ENCODE assay signal across 31 mouse cellular contexts in genomic region chr13:108839142-108839541, GRCm38 (mm10).
"Had no signal": no experiment of that assay in that cellular context is flagged by ENCODE, and none has a peak within 500 bp of the region (broad histone marks: within the 10 kb centered on the region; RNA-seq: fewer than 3 reads in every experiment).

No protein-coding gene starts in this region.

- H3K4me2 ChIP-seq: heart, embryonic 11.5 days; heart, embryonic 12.5 days; heart, embryonic 13.5 days; heart, embryonic 15.5 days; hindbrain, embryonic 12.5 days; hindbrain, embryonic 13.5 days; hindbrain, embryonic 14.5 days; hindbrain, embryonic 15.5 days; intestine, embryonic 15.5 days had no signal

- H3K4me3 ChIP-seq: heart, adult 2 months; heart, embryonic 10.5 days; heart, embryonic 12.5 days; heart, embryonic 13.5 days; heart, embryonic 15.5 days; hindbrain, embryonic 10.5 days; hindbrain, embryonic 12.5 days; hindbrain, embryonic 13.5 days; hindbrain, embryonic 15.5 days; intestine, embryonic 15.5 days; layer of hippocampus, adult 2 months; left cerebral cortex, adult 2 months had no signal

- H3K9me3 ChIP-seq: heart, embryonic 10.5 days; heart, embryonic 12.5 days; heart, embryonic 13.5 days; heart, embryonic 15.5 days; hindbrain, embryonic 10.5 days; hindbrain, embryonic 12.5 days; hindbrain, embryonic 13.5 days; hindbrain, embryonic 15.5 days; intestine, embryonic 15.5 days had no signal

- H3K9ac ChIP-seq: heart, embryonic 12.5 days; heart, embryonic 13.5 days; heart, embryonic 15.5 days; hindbrain, embryonic 12.5 days; hindbrain, embryonic 13.5 days; hindbrain, embryonic 14.5 days; hindbrain, embryonic 15.5 days; intestine, embryonic 15.5 days had no signal

- H3K4me1 ChIP-seq: heart, embryonic 10.5 days; heart, embryonic 12.5 days; heart, embryonic 13.5 days; heart, embryonic 15.5 days; hindbrain, embryonic 10.5 days; hindbrain, embryonic 12.5 days; hindbrain, embryonic 13.5 days; hindbrain, embryonic 15.5 days; intestine, embryonic 15.5 days had no signal

- DNase-seq: heart, adult 18-20 months; heart, adult 2 months; heart, postnatal 10 days; heart, postnatal 14 days; heart, postnatal 36 days; heart, postnatal 4 days; kidney, adult 18-20 months; kidney, adult 8-10 months; kidney, postnatal 10 days; kidney, postnatal 14 days; layer of hippocampus, adult 9-11 months; layer of hippocampus, postnatal 36 days had no signal

- H3K36me3 ChIP-seq: heart, embryonic 10.5 days; heart, embryonic 12.5 days; heart, embryonic 13.5 days; heart, embryonic 15.5 days; hindbrain, embryonic 10.5 days; hindbrain, embryonic 12.5 days; hindbrain, embryonic 13.5 days; hindbrain, embryonic 15.5 days; intestine, embryonic 15.5 days had no signal

- H3K27ac ChIP-seq: heart, adult 2 months; heart, embryonic 10.5 days; heart, embryonic 13.5 days; heart, embryonic 15.5 days; hindbrain, embryonic 10.5 days; hindbrain, embryonic 12.5 days; hindbrain, embryonic 13.5 days; hindbrain, embryonic 14.5 days; hindbrain, embryonic 15.5 days; hindbrain, postnatal 0 days; intestine, embryonic 15.5 days; kidney, postnatal 0 days; layer of hippocampus, adult 2 months; left cerebral cortex, adult 2 months had no signal

- H3K27me3 ChIP-seq: heart, embryonic 12.5 days; heart, embryonic 13.5 days; heart, embryonic 15.5 days; hindbrain, embryonic 12.5 days; hindbrain, embryonic 13.5 days; hindbrain, embryonic 15.5 days; intestine, embryonic 15.5 days had no signal

- ATAC-seq: hindbrain, embryonic 16.5 days; hindbrain, postnatal 0 days; inflammation-experienced regulatory T-cells, adult 6 months; intestine, embryonic 15.5 days; intestine, embryonic 16.5 days; intestine, postnatal 0 days had no signal
